Mouse (Mus musculus) small intestine, adult 2 months (tissue): Measurements from ENCODE around the gene Cryga. TPM values are rescaled to one million over a fixed set of nuclear protein-coding genes. Genes with fewer than 3 reads are reported as not detected.

Source experiments
- H3K27ac ChIP-seq: fragments of 200-500 bp; 2 replicates; pipeline ENCODE4 v1.5.1; 2012; ENCODE audit warnings: low read depth, low read length, control low read depth, inconsistent platforms; ENCODE audit not compliant: insufficient read depth
- H3K27me3 ChIP-seq: fragments of 200-500 bp; 2 replicates; pipeline ENCODE4 v1.6.1; 2012; ENCODE audit warnings: mild to moderate bottlenecking, moderate library complexity, low read length, inconsistent platforms; ENCODE audit not compliant: control insufficient read depth, insufficient read depth
- H3K36me3 ChIP-seq: fragments of 200-500 bp; 2 replicates; pipeline ENCODE4 v1.6.1; 2012; ENCODE audit warnings: mild to moderate bottlenecking, low read length, control low read depth, inconsistent platforms; ENCODE audit not compliant: control insufficient read depth, insufficient read depth
- H3K4me1 ChIP-seq: fragments of 200-500 bp; 2 replicates; pipeline ENCODE4 v1.6.1; 2012; ENCODE audit warnings: low read length, inconsistent platforms, mixed read lengths; ENCODE audit not compliant: control insufficient read depth, insufficient read depth, insufficient read length
- H3K4me3 ChIP-seq: fragments of 200-500 bp; 2 replicates; pipeline ENCODE4 v1.5.1; 2012; ENCODE audit warnings: low read depth, mild to moderate bottlenecking, control low read depth, inconsistent platforms, low read length, moderate library complexity
- CTCF ChIP-seq: fragments of 200-500 bp; IDR thresholded peaks from 2 replicates; pipeline ENCODE4 v1.5.1; 2012; ENCODE audit warnings: low read depth, mild to moderate bottlenecking, control low read depth, inconsistent platforms, low read length, moderate library complexity, mixed read lengths; ENCODE audit not compliant: insufficient replicate concordance, insufficient read length; ENCODE audit errors: extremely low read depth
- POLR2A ChIP-seq: fragments of 200-500 bp; IDR thresholded peaks from 2 replicates; pipeline ENCODE4 v1.6.1; 2012; ENCODE audit warnings: low read depth, mild to moderate bottlenecking, control low read depth, inconsistent platforms, low read length, moderate library complexity
- WGBS: fragments of 180-500 bp; shearing (Covaris S2); methylation state at CpG from one replicate; pipeline ENCODE4 v1.1.7; 2018; 5-methylcytosine and 5-hydroxymethylcytosine counted together
- polyA plus RNA-seq: library from polyadenylated mRNA; depleted of rRNA; stranded (reverse); fragments of >200 nt; gene quantifications from 2 replicates; pipeline ENCODE4 v1.2.3, GENCODE M21; 2012

Cryga gene
- polyA plus RNA-seq, 1 experiment: not detected

GRCm38 (mm10) chr1:65096953-65097352 lies 6.2 kb downstream of the Cryga start:
- no peaks in the 10 kb centered on the region for H3K36me3 ChIP-seq
- H3K4me3 ChIP-seq: no peak overlapping the region
- WGBS: 55% methylated on average over 3 of the region's 3 CpGs
- no peaks in the 10 kb centered on the region for H3K4me1 ChIP-seq
- no peaks in the 10 kb centered on the region for H3K27me3 ChIP-seq
- TF ChIP-seq POLR2A: no peak
- no peak for TF ChIP-seq CTCF
- no peak overlapping the region for H3K27ac ChIP-seq

GRCm38 (mm10) chr1:65091566-65091965 lies 11.6 kb downstream of the Cryga start:
- 92% methylated on average over 3 of the region's 3 CpGs for WGBS
- Histone ChIP-seq H3K27me3 (no peaks in the 10 kb centered on the region), H3K4me1 (peaks cover 2% of the 10 kb centered on the region; the same call in 1 of the 2 replicates)

DNA sequence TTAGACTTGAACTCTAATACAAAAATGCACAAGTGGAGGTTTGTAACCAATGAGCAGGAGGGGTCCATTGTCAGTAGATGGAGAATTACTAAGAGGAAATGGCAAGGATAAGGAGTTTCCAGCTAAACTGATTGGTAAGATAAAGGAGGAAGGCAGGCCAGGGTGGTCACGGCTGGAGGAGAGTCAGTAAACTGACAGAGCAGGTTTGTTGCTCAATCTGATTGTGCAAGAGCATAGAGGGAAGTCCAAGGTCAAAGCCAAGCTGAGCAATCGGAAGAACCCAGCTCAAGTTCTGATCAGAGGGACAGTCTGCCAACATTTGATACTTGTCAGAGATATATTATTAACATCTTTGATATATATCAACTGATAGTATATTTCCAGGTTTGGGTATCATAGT lies 12.8 kb downstream of the Cryga start:
- H3K27ac ChIP-seq: no peak overlapping the region
- TF ChIP-seq CTCF: no peak
- no peak for TF ChIP-seq POLR2A
- WGBS: 6% methylated on average over 2 of the region's 2 CpGs
- no peak overlapping the region for H3K4me3 ChIP-seq
- H3K27me3 ChIP-seq: no peaks in the 10 kb centered on the region
- H3K36me3 ChIP-seq: no peaks in the 10 kb centered on the region
- peaks cover 2% of the 10 kb centered on the region; the same call in 1 of the 2 replicates for H3K4me1 ChIP-seq

More at GRCm38 (mm10) chr1:65091566-65091965, 11.6 kb downstream of the Cryga start:
- no peak overlapping the region for H3K27ac ChIP-seq
- H3K4me3 ChIP-seq: no peak overlapping the region
- H3K36me3 ChIP-seq: no peaks in the 10 kb centered on the region
- TF ChIP-seq POLR2A (no peak), CTCF (no peak)

GRCm38 (mm10) chr1:65088567-65089356 lies 14.4 kb downstream of the Cryga start:
- Histone ChIP-seq H3K27me3 (no peaks in the 10 kb centered on the region), H3K36me3 (no peaks in the 10 kb centered on the region), H3K4me1 (peaks cover 2% of the 10 kb centered on the region; the same call in 1 of the 2 replicates), H3K27ac (no peak overlapping the region; the same call in 1 of the 2 replicates), H3K4me3 (no peak overlapping the region)
- no peak for TF ChIP-seq POLR2A
- no peak for TF ChIP-seq CTCF
- 64% methylated on average over 6 of the region's 6 CpGs for WGBS

GRCm38 (mm10) chr1:65082188-65082587 lies 21.0 kb downstream of the Cryga start, which contains the start of gene Crygb:
TSS of gene Crygb (minus strand) at chr1:65082288.
- WGBS: 57% methylated on average over 7 of the region's 7 CpGs
- no peaks in the 10 kb centered on the region for H3K36me3 ChIP-seq
- no peaks in the 10 kb centered on the region for H3K27me3 ChIP-seq
- TF ChIP-seq CTCF (no peak), POLR2A (no peak)
- no peak within 1 kb of the TSS for H3K4me3 ChIP-seq
- H3K27ac ChIP-seq: no peak within 1 kb of the TSS
- no peaks in the 10 kb centered on the region for H3K4me1 ChIP-seq

- no peak overlapping the region for H3K4me3 ChIP-seq
- no peak overlapping the region for H3K27ac ChIP-seq
- no peaks in the 10 kb centered on the region for H3K27me3 ChIP-seq
- H3K36me3 ChIP-seq: no peaks in the 10 kb centered on the region
- 15% methylated on average over 5 of the region's 5 CpGs for WGBS
- TF ChIP-seq POLR2A: no peak
- no peaks in the 10 kb centered on the region for H3K4me1 ChIP-seq
Observed at GRCm38 (mm10) chr1:65075607-65076006, 27.6 kb downstream of the Cryga start.

DNA sequence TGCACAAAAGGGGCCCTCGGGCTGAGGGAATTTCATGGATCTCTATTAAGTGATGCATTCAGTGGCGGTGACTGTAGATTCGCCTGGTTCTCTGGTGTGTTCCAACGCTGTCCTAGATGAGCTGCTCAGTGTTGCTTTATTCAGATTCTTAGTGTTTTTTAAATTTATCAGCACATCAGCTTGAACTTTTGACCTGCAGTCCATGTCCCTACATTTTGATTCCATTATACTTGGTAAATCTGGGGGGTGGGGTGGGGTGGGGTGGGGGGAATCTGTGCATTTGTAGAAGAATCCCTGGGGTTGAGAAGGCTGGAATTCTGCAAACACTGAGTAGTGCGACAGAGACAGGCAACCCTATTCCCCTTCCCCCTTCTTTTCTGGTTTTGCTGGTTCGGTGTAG lies 29.6 kb downstream of the Cryga start, which contains the start of gene Crygc:
Gene Crygc, minus strand, starts transcription at position 101 of the 400 bp plus-strand sequence.
- H3K36me3 ChIP-seq: no peaks in the 10 kb centered on the region
- H3K27me3 ChIP-seq: no peaks in the 10 kb centered on the region
- 70% methylated on average over 6 of the region's 6 CpGs for WGBS
- H3K4me3 ChIP-seq: no peak within 1 kb of the TSS
- TF ChIP-seq POLR2A (no peak), CTCF (no peak)
- no peak within 1 kb of the TSS for H3K27ac ChIP-seq
- H3K4me1 ChIP-seq: 0 out of 2 replicates have a peak, but pooled peaks cover 1% of the 10 kb centered on the region
